Mouse (Mus musculus) forebrain, embryonic 14.5 days (tissue): Measurements from ENCODE around the gene Nptn. TPM values are rescaled to one million over a fixed set of nuclear protein-coding genes. Genes with fewer than 3 reads are reported as not detected.

Experiments
- polyA plus RNA-seq: library from polyadenylated mRNA; unstranded; fragments of >200 nt; fragmentation: Nextera tagmentation; extraction: Ambion mirVana; gene quantifications from 2 replicates; pipeline ENCODE4 v1.2.1, GENCODE M21; 2014

The Nptn gene
- polyA plus RNA-seq, 1 experiment from 2014 or later = 144 TPM

Other genes starting within 250 kb of the Nptn start
- gene Tbc1d21, start 211.8 kb upstream of the Nptn start, polyA plus RNA-seq = not detected in 2 replicates
- 8.0 and 8.1 TPM in 2 replicates for gene Insyn1, start 93.6 kb upstream of the Nptn start, polyA plus RNA-seq
- 24.6 and 28.8 TPM in 2 replicates for gene Cd276, start 26.8 kb upstream of the Nptn start, polyA plus RNA-seq
- gene Rec114, start 161.7 kb downstream of the Nptn start, polyA plus RNA-seq = 0.83 and 0.90 TPM in 2 replicates
- 2.6 and 3.0 TPM in 2 replicates for gene Hcn4, start 241.2 kb downstream of the Nptn start, polyA plus RNA-seq